Mouse (Mus musculus) lung, embryonic 15.5 days (tissue): ENCODE measurements around the gene Cep128. TPM values are rescaled to one million over a fixed set of nuclear protein-coding genes. Genes with fewer than 3 reads are reported as not detected.
"Not testable (repeated sequence)": the region's sequence is repeated elsewhere in the genome, so short reads cannot be mapped to it uniquely, and the experiment has no call there.

Experiments used
- ATAC-seq: fragments of 200-750 bp; cut with Nextera tagmentation; 2 replicates; pipeline ENCODE4 v1.8.0; 2017; ENCODE audit warnings: moderate number of reproducible peaks, borderline replicate concordance; ENCODE audit not compliant: low FRiP score, low TSS enrichment; ENCODE audit errors: extremely low read depth
- H3K27ac ChIP-seq: fragments of 300-500 bp; sonication (generic); 2 replicates; pipeline ENCODE4 v1.5.1; 2015; ENCODE audit warnings: moderate library complexity, mild to moderate bottlenecking, inconsistent platforms
- H3K27me3 ChIP-seq: fragments of 300-500 bp; sonication (generic); 2 replicates; pipeline ENCODE4 v1.6.1; 2015; ENCODE audit warnings: inconsistent platforms
- H3K36me3 ChIP-seq: fragments of 300-500 bp; sonication (generic); 2 replicates; pipeline ENCODE4 v1.6.1; 2015; ENCODE audit warnings: inconsistent platforms
- H3K4me1 ChIP-seq: fragments of 300-500 bp; sonication (generic); 2 replicates; pipeline ENCODE4 v1.6.1; 2015; ENCODE audit warnings: inconsistent platforms
- H3K4me2 ChIP-seq: fragments of 300-500 bp; sonication (generic); 2 replicates; pipeline ENCODE4 v1.6.1; 2015; ENCODE audit warnings: inconsistent platforms, mild to moderate bottlenecking, moderate library complexity
- H3K4me3 ChIP-seq: fragments of 300-500 bp; sonication (generic); 2 replicates; pipeline ENCODE4 v1.5.1; 2015; ENCODE audit warnings: mild to moderate bottlenecking, inconsistent platforms
- H3K9ac ChIP-seq: fragments of 300-500 bp; sonication (generic); 2 replicates; pipeline ENCODE4 v1.6.1; 2015; ENCODE audit warnings: inconsistent platforms
- H3K9me3 ChIP-seq: fragments of 300-500 bp; sonication (generic); 2 replicates; pipeline ENCODE4 v1.6.1; 2016; ENCODE audit warnings: inconsistent platforms
- WGBS: fragments of 180-500 bp; shearing (Covaris S2); methylation state at CpG from one replicate; pipeline ENCODE4 v1.1.7; 2015; 5-methylcytosine and 5-hydroxymethylcytosine counted together
- polyA plus RNA-seq: library from polyadenylated mRNA; unstranded; fragments of >200 nt; fragmentation: Nextera tagmentation; extraction: Ambion mirVana; gene quantifications from 2 replicates; pipeline ENCODE4 v1.2.1, GENCODE M21; 2015

Gene Cep128
- polyA plus RNA-seq, 1 experiment from 2014 or later: 11.0 TPM

GRCm38 (mm10) chr12:91400232-91401048, 16.2 kb upstream of the Cep128 start:
- Histone ChIP-seq H3K4me1 (0 out of 2 replicates have a peak, but pooled peaks cover 7% of the 10 kb centered on the region), H3K4me2 (peak overlapping the region; percentile 83), H3K4me3 (peak overlapping the region; percentile 46), H3K27me3 (peaks cover 12% of the 10 kb centered on the region; the same call in 1 of the 2 replicates), H3K36me3 (no peaks in the 10 kb centered on the region), H3K9ac (peak overlapping the region; percentile 28; the same call in 1 of the 2 replicates), H3K9me3 (no peaks in the 10 kb centered on the region), H3K27ac (no peak overlapping the region)
- peak; percentile 91 for ATAC-seq
- under 1% methylated on average over 38 of the region's 38 CpGs for WGBS

- ATAC-seq: peak; percentile 60
- WGBS: 2% methylated on average over 22 of the region's 22 CpGs
- H3K9me3 ChIP-seq: no peaks in the 10 kb centered on the region
- no peak overlapping the region for H3K27ac ChIP-seq
- H3K27me3 ChIP-seq: no peaks in the 10 kb centered on the region
- peak overlapping the region; percentile 56 for H3K9ac ChIP-seq
- peaks cover 5% of the 10 kb centered on the region for H3K4me1 ChIP-seq
- no peaks in the 10 kb centered on the region for H3K36me3 ChIP-seq
- peak overlapping the region; percentile 90 for H3K4me2 ChIP-seq
- peak overlapping the region; percentile 58 for H3K4me3 ChIP-seq
These were observed 519 bp downstream of the Cep128 start for GRCm38 (mm10) chr12:91383516-91384264.

GRCm38 (mm10) chr12:91369173-91369572, 15.0 kb downstream of the Cep128 start:
- no peak overlapping the region for H3K4me2 ChIP-seq
- H3K4me1 ChIP-seq: no peaks in the 10 kb centered on the region
- WGBS: 75% methylated on average over 3 of the region's 3 CpGs
- H3K27ac ChIP-seq: no peak overlapping the region
- ATAC-seq: no peak
- no peaks in the 10 kb centered on the region for H3K27me3 ChIP-seq
- H3K4me3 ChIP-seq: no peak overlapping the region
- H3K9ac ChIP-seq: no peak overlapping the region
- no peaks in the 10 kb centered on the region for H3K9me3 ChIP-seq
- peaks cover 1% of the 10 kb centered on the region; the same call in 1 of the 2 replicates for H3K36me3 ChIP-seq

- no peaks in the 10 kb centered on the region for H3K4me1 ChIP-seq
- H3K9ac ChIP-seq: no peak overlapping the region
- no peaks in the 10 kb centered on the region for H3K27me3 ChIP-seq
- H3K4me3 ChIP-seq: no peak overlapping the region
- no peaks in the 10 kb centered on the region for H3K36me3 ChIP-seq
- WGBS: 81% methylated on average over 8 of the region's 8 CpGs
- ATAC-seq: no peak
- H3K4me2 ChIP-seq: no peak overlapping the region
- H3K27ac ChIP-seq: no peak overlapping the region
- H3K9me3 ChIP-seq: no peaks in the 10 kb centered on the region
These were observed 30.4 kb downstream of the Cep128 start for GRCm38 (mm10) chr12:91353783-91354182.

GRCm38 (mm10) chr12:91338656-91339055, 45.6 kb downstream of the Cep128 start:
- not testable (repeated sequence) for H3K27me3 ChIP-seq, H3K4me3 ChIP-seq, H3K36me3 ChIP-seq, ATAC-seq, H3K4me1 ChIP-seq, H3K27ac ChIP-seq, H3K4me2 ChIP-seq, H3K9ac ChIP-seq, H3K9me3 ChIP-seq
- 93% methylated on average over 13 of the region's 13 CpGs for WGBS

- Histone ChIP-seq H3K4me2 (no peak overlapping the region), H3K9me3 (no peaks in the 10 kb centered on the region), H3K27me3 (no peaks in the 10 kb centered on the region), H3K36me3 (0 out of 2 replicates have a peak, but pooled peaks cover 3% of the 10 kb centered on the region), H3K4me3 (no peak overlapping the region), H3K27ac (no peak overlapping the region), H3K4me1 (no peaks in the 10 kb centered on the region), H3K9ac (no peak overlapping the region)
- no peak for ATAC-seq
- 76% methylated on average over 4 of the region's 4 CpGs for WGBS
These were observed 56.7 kb downstream of the Cep128 start for GRCm38 (mm10) chr12:91327527-91327926.

- no peak overlapping the region for H3K27ac ChIP-seq
- no peaks in the 10 kb centered on the region for H3K4me1 ChIP-seq
- 0 out of 2 replicates have a peak, but pooled peaks cover 3% of the 10 kb centered on the region for H3K36me3 ChIP-seq
- 28% methylated on average over 6 of the region's 6 CpGs for WGBS
- H3K27me3 ChIP-seq: no peaks in the 10 kb centered on the region
- H3K4me2 ChIP-seq: no peak overlapping the region
- H3K9ac ChIP-seq: no peak overlapping the region
- no peak overlapping the region for H3K4me3 ChIP-seq
- no peaks in the 10 kb centered on the region for H3K9me3 ChIP-seq
- ATAC-seq: peak; percentile 57; the same call in 1 of the 2 replicates
These were observed 58.1 kb downstream of the Cep128 start for GRCm38 (mm10) chr12:91326104-91326503.

GRCm38 (mm10) chr12:91315026-91315425, 69.2 kb downstream of the Cep128 start:
- no peak overlapping the region for H3K4me2 ChIP-seq
- no peaks in the 10 kb centered on the region for H3K27me3 ChIP-seq
- H3K9me3 ChIP-seq: no peaks in the 10 kb centered on the region
- no peak overlapping the region for H3K27ac ChIP-seq
- H3K9ac ChIP-seq: no peak overlapping the region
- no peaks in the 10 kb centered on the region for H3K4me1 ChIP-seq
- H3K36me3 ChIP-seq: no peaks in the 10 kb centered on the region
- 87% methylated on average over 7 of the region's 7 CpGs for WGBS
- H3K4me3 ChIP-seq: no peak overlapping the region
- no peak for ATAC-seq

GRCm38 (mm10) chr12:91313974-91314587, 70.1 kb downstream of the Cep128 start:
- Histone ChIP-seq H3K4me1 (no peaks in the 10 kb centered on the region), H3K27ac (no peak overlapping the region), H3K4me2 (no peak overlapping the region), H3K4me3 (no peak overlapping the region), H3K9ac (no peak overlapping the region), H3K36me3 (no peaks in the 10 kb centered on the region), H3K27me3 (no peaks in the 10 kb centered on the region), H3K9me3 (no peaks in the 10 kb centered on the region)
- 0 out of 2 replicates have a peak, but pooled peaks have one; percentile 65 for ATAC-seq
- 44% methylated on average over 10 of the region's 10 CpGs for WGBS

- 87% methylated on average over 4 of the region's 4 CpGs for WGBS
- ATAC-seq: no peak
These were observed 71.6 kb downstream of the Cep128 start for GRCm38 (mm10) chr12:91312591-91312990.

GRCm38 (mm10) chr12:91307733-91308132, 76.5 kb downstream of the Cep128 start:
- H3K4me2 ChIP-seq: no peak overlapping the region
- H3K9ac ChIP-seq: no peak overlapping the region
- no peak for ATAC-seq
- H3K9me3 ChIP-seq: no peaks in the 10 kb centered on the region
- H3K4me3 ChIP-seq: no peak overlapping the region
- H3K27me3 ChIP-seq: no peaks in the 10 kb centered on the region
- WGBS: 74% methylated on average over 3 of the region's 3 CpGs
- H3K36me3 ChIP-seq: no peaks in the 10 kb centered on the region
- no peak overlapping the region for H3K27ac ChIP-seq
- H3K4me1 ChIP-seq: no peaks in the 10 kb centered on the region

More at GRCm38 (mm10) chr12:91312591-91312990, 71.6 kb downstream of the Cep128 start:
- Histone ChIP-seq H3K27ac (no peak overlapping the region), H3K4me2 (no peak overlapping the region), H3K4me1 (no peaks in the 10 kb centered on the region), H3K27me3 (no peaks in the 10 kb centered on the region), H3K36me3 (no peaks in the 10 kb centered on the region), H3K9ac (no peak overlapping the region), H3K4me3 (no peak overlapping the region), H3K9me3 (no peaks in the 10 kb centered on the region)
